Mouse (Mus musculus) embryonic facial prominence, embryonic 13.5 days (tissue): ENCODE measurements at regions not wholly inside any gene's neighbourhood (a gene's known extent, or its start where the extent isn't known, plus 50 kb on each side); places are given as distances from the start of the nearest gene placed in this dataset.

Experiments used
- ATAC-seq: fragments of 200-750 bp; cut with Nextera tagmentation; 2 replicates; pipeline ENCODE4 v1.8.0; 2017; ENCODE audit warnings: low read depth; ENCODE audit not compliant: insufficient number of reproducible peaks, insufficient read depth, low FRiP score, low TSS enrichment
- H3K27ac ChIP-seq: fragments of 300-500 bp; sonication (generic); 2 replicates; pipeline ENCODE4 v1.5.1; 2015; ENCODE audit warnings: moderate library complexity, mild to moderate bottlenecking, inconsistent platforms
- H3K27me3 ChIP-seq: fragments of 300-500 bp; sonication (generic); 2 replicates; pipeline ENCODE4 v1.6.1; 2015; ENCODE audit warnings: mild to moderate bottlenecking, inconsistent platforms
- H3K36me3 ChIP-seq: fragments of 300-500 bp; sonication (generic); 2 replicates; pipeline ENCODE4 v1.6.1; 2015; ENCODE audit warnings: mild to moderate bottlenecking, inconsistent platforms
- H3K4me1 ChIP-seq: fragments of 300-500 bp; sonication (generic); 2 replicates; pipeline ENCODE4 v1.6.1; 2015; ENCODE audit warnings: inconsistent platforms
- H3K4me2 ChIP-seq: fragments of 300-500 bp; sonication (generic); 2 replicates; pipeline ENCODE4 v1.6.1; 2015; ENCODE audit warnings: moderate library complexity, mild to moderate bottlenecking, inconsistent platforms
- H3K4me3 ChIP-seq: fragments of 300-500 bp; sonication (generic); 2 replicates; pipeline ENCODE4 v1.5.1; 2015; ENCODE audit warnings: mild to moderate bottlenecking, inconsistent platforms
- H3K9ac ChIP-seq: fragments of 300-500 bp; sonication (generic); 2 replicates; pipeline ENCODE4 v1.6.1; 2015; ENCODE audit warnings: mild to moderate bottlenecking, inconsistent platforms
- H3K9me3 ChIP-seq: fragments of 300-500 bp; sonication (generic); 2 replicates; pipeline ENCODE4 v1.6.1; 2016; ENCODE audit warnings: inconsistent platforms
- WGBS: fragments of 180-500 bp; shearing (Covaris S2); methylation state at CpG from one replicate; pipeline ENCODE4 v1.1.7; 2015; ENCODE audit warnings: mixed read lengths; 5-methylcytosine and 5-hydroxymethylcytosine counted together

- Histone ChIP-seq H3K9me3 (no peaks in the 10 kb centered on the region), H3K27ac (no peak overlapping the region), H3K27me3 (no peaks in the 10 kb centered on the region), H3K4me3 (no peak overlapping the region), H3K9ac (no peak overlapping the region), H3K36me3 (no peaks in the 10 kb centered on the region), H3K4me1 (no peaks in the 10 kb centered on the region), H3K4me2 (no peak overlapping the region)
- WGBS: 69% methylated on average over 5 of the region's 5 CpGs
- no peak for ATAC-seq
These were observed 297.3 kb upstream of the Cxadr start for GRCm38 (mm10) chr16:78004016-78004415.

GRCm38 (mm10) chr16:77992986-77993385 lies 308.3 kb upstream of the Cxadr start:
- WGBS: 52% methylated on average over 4 of the region's 4 CpGs
- Histone ChIP-seq H3K27ac (0 out of 2 replicates have a peak overlapping the region, but pooled peaks have one; percentile 13), H3K4me2 (no peak overlapping the region), H3K9ac (no peak overlapping the region), H3K4me3 (no peak overlapping the region), H3K9me3 (no peaks in the 10 kb centered on the region), H3K4me1 (peaks cover 9% of the 10 kb centered on the region), H3K27me3 (no peaks in the 10 kb centered on the region), H3K36me3 (no peaks in the 10 kb centered on the region)
- no peak for ATAC-seq

GRCm38 (mm10) chr16:77989791-77990325 lies 311.4 kb upstream of the Cxadr start:
- Histone ChIP-seq H3K27ac (peak overlapping the region; percentile 41; the same call in 1 of the 2 replicates), H3K9me3 (no peaks in the 10 kb centered on the region), H3K4me2 (no peak overlapping the region), H3K9ac (no peak overlapping the region), H3K4me1 (peaks cover 9% of the 10 kb centered on the region), H3K4me3 (no peak overlapping the region), H3K27me3 (no peaks in the 10 kb centered on the region), H3K36me3 (no peaks in the 10 kb centered on the region)
- WGBS: 54% methylated on average over 4 of the region's 4 CpGs
- ATAC-seq: no peak

DNA sequence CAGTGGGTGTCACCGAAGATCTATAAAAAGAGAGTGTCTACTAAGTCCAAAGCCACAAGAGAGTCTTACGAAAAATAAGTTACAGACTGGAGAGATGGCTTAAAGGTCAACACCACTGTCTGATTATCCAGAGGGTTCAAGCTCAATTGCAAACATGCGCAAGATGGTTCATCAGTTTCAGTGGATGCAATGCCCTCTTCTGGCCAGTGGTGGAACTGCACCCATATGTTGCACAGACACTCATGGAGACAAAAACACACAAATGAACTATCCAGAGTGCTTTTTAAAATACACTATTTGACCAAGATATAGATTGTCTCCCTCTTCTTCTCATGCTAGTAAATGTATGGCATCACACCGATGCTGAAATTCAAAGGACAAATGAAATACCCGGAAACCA lies 312.1 kb upstream of the Cxadr start:
- Histone ChIP-seq H3K36me3 (no peaks in the 10 kb centered on the region), H3K27me3 (no peaks in the 10 kb centered on the region), H3K4me1 (peaks cover 9% of the 10 kb centered on the region), H3K4me3 (no peak overlapping the region), H3K9me3 (no peaks in the 10 kb centered on the region), H3K4me2 (no peak overlapping the region), H3K9ac (no peak overlapping the region), H3K27ac (no peak overlapping the region)
- no peak for ATAC-seq
- 96% methylated on average over 5 of the region's 5 CpGs for WGBS

DNA sequence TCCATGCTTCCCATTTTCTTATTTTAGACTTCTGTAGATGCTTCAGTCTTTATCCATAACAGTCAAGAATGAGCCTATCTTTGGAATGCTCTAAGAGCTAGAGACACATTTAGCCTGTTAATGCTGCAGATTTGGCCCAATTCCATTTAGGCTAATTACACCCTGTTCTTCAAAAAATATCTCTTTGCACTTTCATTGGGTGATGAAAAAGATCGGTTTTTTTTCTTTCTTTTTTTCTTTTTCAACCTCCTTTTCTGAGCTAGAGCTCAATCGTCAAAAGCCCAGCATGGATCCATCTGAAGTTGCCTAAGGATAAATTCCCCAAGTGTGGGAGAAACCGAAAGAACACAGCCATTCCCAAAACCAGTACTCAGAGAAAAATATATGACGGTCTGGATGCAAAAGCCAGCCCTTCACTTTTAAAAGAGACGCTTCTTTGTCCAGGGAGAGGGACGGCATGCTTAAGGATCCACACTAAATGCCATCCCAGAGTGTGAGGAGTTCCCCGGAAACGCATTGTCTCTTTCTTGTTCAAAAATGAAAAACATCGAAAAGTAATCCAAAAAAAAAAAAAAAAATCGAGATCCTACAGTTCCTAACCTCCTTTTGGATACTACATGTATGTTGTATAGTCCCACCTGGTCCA lies 314.3 kb upstream of the Cxadr start:
- H3K4me2 ChIP-seq: no peak overlapping the region
- H3K9me3 ChIP-seq: no peaks in the 10 kb centered on the region
- no peaks in the 10 kb centered on the region for H3K27me3 ChIP-seq
- peaks cover 4% of the 10 kb centered on the region; the same call in 1 of the 2 replicates for H3K4me1 ChIP-seq
- no peak for ATAC-seq
- H3K27ac ChIP-seq: no peak overlapping the region
- 62% methylated on average over 10 of the region's 10 CpGs for WGBS
- no peaks in the 10 kb centered on the region for H3K36me3 ChIP-seq
- no peak overlapping the region for H3K9ac ChIP-seq
- H3K4me3 ChIP-seq: no peak overlapping the region

GRCm38 (mm10) chr16:77948785-77949184 lies 346.9 kb upstream of the Gm11146 start:
- Histone ChIP-seq H3K27me3 (no peaks in the 10 kb centered on the region), H3K4me2 (no peak overlapping the region), H3K9ac (no peak overlapping the region), H3K4me1 (no peaks in the 10 kb centered on the region), H3K27ac (no peak overlapping the region), H3K36me3 (no peaks in the 10 kb centered on the region), H3K9me3 (no peaks in the 10 kb centered on the region), H3K4me3 (no peak overlapping the region)
- no peak for ATAC-seq
- WGBS: 87% methylated on average over 1 of the region's 1 CpGs

- H3K4me3 ChIP-seq: no peak overlapping the region
- 62% methylated on average over 2 of the region's 2 CpGs for WGBS
- no peaks in the 10 kb centered on the region for H3K36me3 ChIP-seq
- no peak for ATAC-seq
- no peak overlapping the region for H3K4me2 ChIP-seq
- no peaks in the 10 kb centered on the region for H3K4me1 ChIP-seq
- H3K27ac ChIP-seq: no peak overlapping the region
- no peaks in the 10 kb centered on the region for H3K9me3 ChIP-seq
- H3K9ac ChIP-seq: no peak overlapping the region
- H3K27me3 ChIP-seq: no peaks in the 10 kb centered on the region
These were observed 343.5 kb upstream of the Gm11146 start for GRCm38 (mm10) chr16:77945442-77945841.

GRCm38 (mm10) chr16:77931025-77931723 lies 329.3 kb upstream of the Gm11146 start:
- no peak overlapping the region for H3K4me2 ChIP-seq
- WGBS: 84% methylated on average over 9 of the region's 9 CpGs

DNA sequence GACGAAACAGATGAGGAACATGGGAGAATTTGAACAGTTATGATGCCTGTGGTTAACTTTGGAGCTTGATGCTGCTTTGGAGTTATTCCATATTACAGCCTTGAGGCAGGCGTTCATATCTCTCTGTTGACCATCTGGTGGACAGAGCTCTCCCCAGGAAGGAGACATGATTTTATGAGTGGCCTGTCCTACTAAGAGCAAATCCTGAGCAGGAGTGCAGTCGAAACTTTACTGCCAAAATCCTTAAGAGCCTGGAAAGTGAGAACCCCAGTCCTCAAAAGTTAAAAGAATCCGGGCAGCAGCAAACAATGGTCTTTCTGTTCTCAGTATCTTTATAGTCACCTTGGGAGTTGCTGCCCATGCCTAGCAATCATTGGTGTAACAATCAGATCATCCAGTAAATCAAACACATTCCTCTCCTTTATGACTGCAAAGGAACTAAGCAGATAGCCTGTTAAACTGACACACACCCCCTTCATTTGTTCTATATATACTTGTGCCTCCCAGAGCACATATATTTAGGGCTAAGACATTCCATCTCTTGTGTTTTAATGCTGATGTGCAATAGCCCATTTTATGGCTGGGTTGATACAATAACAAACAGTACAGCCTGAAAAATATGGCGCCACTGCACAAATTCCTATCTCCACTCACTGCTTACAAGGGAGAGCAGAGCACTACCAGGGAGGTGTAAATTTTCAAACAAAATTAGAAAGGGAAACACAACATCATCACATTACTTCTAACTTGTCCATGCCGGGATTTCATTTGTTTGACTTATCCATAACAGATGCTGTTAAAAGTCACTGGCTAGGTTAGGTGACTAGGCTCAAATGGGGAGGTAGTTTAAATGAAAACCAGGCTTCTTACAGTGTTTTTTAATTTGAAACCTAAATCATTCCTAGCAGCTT lies 312.5 kb upstream of the Gm11146 start:
- H3K36me3 ChIP-seq: no peaks in the 10 kb centered on the region
- H3K27ac ChIP-seq: no peak overlapping the region
- H3K4me1 ChIP-seq: peaks cover 6% of the 10 kb centered on the region; the same call in 1 of the 2 replicates
- H3K4me2 ChIP-seq: no peak overlapping the region
- no peaks in the 10 kb centered on the region for H3K27me3 ChIP-seq
- WGBS: 45% methylated on average over 6 of the region's 6 CpGs
- no peak overlapping the region for H3K9ac ChIP-seq
- no peak for ATAC-seq
- H3K4me3 ChIP-seq: no peak overlapping the region
- H3K9me3 ChIP-seq: no peaks in the 10 kb centered on the region

More at GRCm38 (mm10) chr16:77931025-77931723, 329.3 kb upstream of the Gm11146 start:
- Histone ChIP-seq H3K27ac (no peak overlapping the region), H3K4me3 (no peak overlapping the region), H3K27me3 (no peaks in the 10 kb centered on the region), H3K9ac (no peak overlapping the region), H3K4me1 (no peaks in the 10 kb centered on the region), H3K36me3 (no peaks in the 10 kb centered on the region), H3K9me3 (no peaks in the 10 kb centered on the region)
- ATAC-seq: no peak

DNA sequence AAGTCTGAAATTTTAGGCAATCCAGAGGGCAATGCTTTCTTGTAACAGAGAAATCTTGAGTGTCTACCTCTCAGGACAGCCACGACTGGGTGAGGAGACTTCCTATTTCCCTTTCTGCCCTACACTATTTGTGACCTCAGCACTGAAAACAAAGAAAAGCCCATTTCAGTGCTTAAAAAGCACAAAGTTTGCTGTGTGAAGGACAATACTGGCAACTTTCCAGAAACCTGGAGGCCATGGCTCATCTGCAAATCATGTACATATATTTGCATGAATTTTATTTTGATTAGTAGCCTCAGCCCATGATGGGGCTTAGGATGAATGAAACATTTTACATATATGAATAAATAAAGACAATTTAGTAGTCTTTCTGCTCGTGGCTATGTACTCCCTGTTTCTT lies 292.4 kb upstream of the Gm11146 start:
- Histone ChIP-seq H3K9ac (no peak overlapping the region), H3K4me1 (peaks cover 10% of the 10 kb centered on the region), H3K4me3 (no peak overlapping the region), H3K4me2 (no peak overlapping the region), H3K36me3 (no peaks in the 10 kb centered on the region), H3K27me3 (no peaks in the 10 kb centered on the region), H3K27ac (peak overlapping the region; percentile 80), H3K9me3 (no peaks in the 10 kb centered on the region)
- WGBS: 26% methylated on average over 2 of the region's 2 CpGs
- ATAC-seq: no peak

DNA sequence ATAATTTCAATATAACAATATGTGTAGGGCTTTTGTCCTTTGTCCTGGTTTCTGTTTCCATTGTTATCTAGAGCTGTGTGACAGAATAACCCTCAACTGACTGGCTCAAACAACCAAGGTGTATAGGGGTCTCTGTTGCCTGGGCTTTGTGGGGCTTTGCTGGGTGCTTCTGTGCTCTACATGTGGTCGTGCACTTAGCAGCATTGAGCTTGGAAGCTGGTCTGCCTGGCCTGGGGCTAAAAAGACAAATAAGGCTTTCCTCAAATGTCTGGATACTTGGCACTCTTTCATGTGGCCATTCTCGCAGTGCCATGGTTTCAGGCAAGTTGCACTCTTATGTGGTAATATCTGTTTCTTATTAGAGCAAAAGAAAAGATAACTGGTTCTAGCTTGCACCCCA lies 291.8 kb upstream of the Gm11146 start:
- H3K9ac ChIP-seq: no peak overlapping the region
- H3K36me3 ChIP-seq: no peaks in the 10 kb centered on the region
- no peak overlapping the region for H3K4me2 ChIP-seq
- H3K27me3 ChIP-seq: no peaks in the 10 kb centered on the region
- H3K27ac ChIP-seq: peak overlapping the region; percentile 80
- no peaks in the 10 kb centered on the region for H3K9me3 ChIP-seq
- peaks cover 10% of the 10 kb centered on the region for H3K4me1 ChIP-seq
- no peak overlapping the region for H3K4me3 ChIP-seq
- 14% methylated on average over 2 of the region's 2 CpGs for WGBS
- no peak for ATAC-seq
